Mouse (Mus musculus) cortical plate, adult 2 months (tissue): ENCODE measurements around the gene Ift57. TPM values are rescaled to one million over a fixed set of nuclear protein-coding genes. Genes with fewer than 3 reads are reported as not detected.

ENCODE experiments used
- H3K27ac ChIP-seq: fragments of 200-500 bp; 2 replicates; pipeline ENCODE4 v1.5.1; 2012; ENCODE audit warnings: low read length, control low read depth, inconsistent platforms; ENCODE audit not compliant: insufficient read depth
- H3K4me1 ChIP-seq: fragments of 200-500 bp; 2 replicates; pipeline ENCODE4 v1.6.1; 2011; ENCODE audit warnings: low read length; ENCODE audit not compliant: control insufficient read depth, insufficient read depth
- H3K4me3 ChIP-seq: fragments of 200-500 bp; 2 replicates; pipeline ENCODE4 v1.5.1; 2011; ENCODE audit warnings: mild to moderate bottlenecking, low read length, control low read depth; ENCODE audit not compliant: insufficient read depth
- CTCF ChIP-seq: fragments of 200-500 bp; IDR thresholded peaks from 2 replicates; pipeline ENCODE4 v1.5.1; 2011; ENCODE audit warnings: mild to moderate bottlenecking, control low read depth, low read length; ENCODE audit not compliant: insufficient read depth; ENCODE audit errors: extremely low read depth
- POLR2A ChIP-seq: fragments of 200-500 bp; IDR thresholded peaks from 2 replicates; pipeline ENCODE4 v1.6.1; 2011; ENCODE audit warnings: mild to moderate bottlenecking, low read length, control low read depth; ENCODE audit not compliant: insufficient read depth; ENCODE audit errors: extremely low read depth
- polyA plus RNA-seq: library from polyadenylated mRNA; depleted of rRNA; stranded (reverse); fragments of >200 nt; gene quantifications from 2 replicates; pipeline ENCODE4 v1.2.3, GENCODE M21; 2012

The Ift57 gene
- polyA plus RNA-seq, 1 experiment: 53.3 TPM

DNA sequence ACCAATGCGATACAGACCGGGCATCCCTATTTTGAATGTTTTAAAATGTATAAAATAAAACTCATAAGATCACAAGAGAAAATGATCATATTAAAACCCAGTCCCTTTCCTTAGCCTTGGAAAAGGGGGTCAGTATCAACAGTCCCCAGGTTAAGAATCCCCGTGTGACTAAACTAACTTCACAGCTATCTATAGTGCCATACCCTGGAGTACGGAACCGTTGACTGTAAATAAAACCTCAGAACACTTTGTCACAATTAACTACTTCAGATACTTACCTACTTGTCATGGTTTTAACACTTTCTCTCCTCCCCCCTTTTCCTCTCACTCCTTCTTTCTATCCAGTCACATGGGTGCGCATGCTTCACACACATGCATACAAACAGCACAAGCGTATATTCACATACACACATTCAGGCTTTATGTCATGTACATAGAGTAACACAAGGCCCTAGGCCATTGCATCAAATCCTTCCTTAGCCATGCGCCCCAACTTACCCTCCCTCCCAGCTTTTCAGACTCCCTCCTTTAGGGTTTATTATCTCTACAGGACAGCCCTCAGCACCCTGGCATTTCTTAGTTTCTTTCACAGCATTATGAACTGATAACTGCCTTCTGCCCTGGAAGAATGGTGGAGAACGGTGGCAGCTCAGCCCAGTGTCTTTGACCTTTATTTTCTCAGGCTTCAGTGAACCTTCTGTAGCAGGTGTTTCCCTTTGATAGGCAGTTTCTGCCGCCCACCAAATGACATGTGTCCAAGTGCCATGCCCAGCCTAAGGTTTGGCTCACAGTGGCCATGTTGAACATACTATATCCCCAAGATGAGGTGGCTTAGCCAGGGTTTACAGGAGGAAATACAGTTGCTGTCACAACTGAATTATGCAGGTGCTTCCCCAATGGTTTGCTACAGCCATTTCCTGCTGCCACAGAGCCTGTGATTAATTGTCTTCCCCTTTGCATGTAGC, 100.8 kb downstream of the Ift57 start, which contains the start of gene Cd47:
TSS of gene Cd47 (plus strand) at position 937 of the 965 bp plus-strand sequence.
- no peaks in the 10 kb centered on the region for H3K4me1 ChIP-seq
- TF ChIP-seq CTCF (no peak), POLR2A (no peak)
- H3K27ac ChIP-seq: no peak within 1 kb of the TSS
- H3K4me3 ChIP-seq: no peak within 1 kb of the TSS

DNA sequence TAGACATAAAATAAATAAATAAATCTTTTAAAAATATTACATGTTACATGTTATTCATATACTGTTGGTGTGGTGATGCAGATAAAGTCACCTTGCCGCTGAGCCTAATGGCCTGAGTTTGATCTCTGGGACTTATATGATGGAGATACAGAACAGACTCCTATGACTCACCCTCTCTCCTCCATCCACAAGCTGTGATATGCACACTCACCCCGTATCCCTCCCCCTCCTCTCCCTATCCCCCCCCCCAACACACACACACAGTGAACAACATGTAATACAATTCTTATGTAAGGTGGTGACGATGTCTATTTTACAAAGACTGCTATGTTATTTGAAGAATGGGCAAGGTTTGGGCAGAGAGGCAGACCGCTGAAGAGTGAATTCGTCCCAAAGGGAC, 102.0 kb downstream of the Ift57 start:
- no peaks in the 10 kb centered on the region for H3K4me1 ChIP-seq
- H3K4me3 ChIP-seq: no peak overlapping the region
- H3K27ac ChIP-seq: no peak overlapping the region
- TF ChIP-seq CTCF (no peak), POLR2A (no peak)

DNA sequence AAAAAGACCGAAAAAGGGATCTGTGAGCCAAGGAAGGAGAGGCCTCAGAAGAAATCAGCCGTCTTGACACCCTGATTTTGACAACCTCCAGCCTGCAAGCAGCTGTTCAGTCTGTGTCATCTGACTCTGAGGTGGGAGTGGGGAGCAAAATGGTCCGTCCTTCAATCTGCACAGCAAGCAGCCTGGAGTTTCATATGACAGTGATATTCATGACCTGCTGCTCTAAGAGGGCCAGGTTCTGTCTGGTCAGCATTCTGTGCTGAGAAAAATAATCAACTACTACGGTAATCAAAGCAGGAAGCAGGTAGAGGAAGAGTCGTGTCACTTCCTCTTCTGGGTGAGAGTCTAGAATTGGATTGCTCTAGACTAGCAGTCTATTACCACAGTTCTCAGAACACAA, 102.4 kb downstream of the Ift57 start:
- no peak overlapping the region for H3K27ac ChIP-seq
- no peaks in the 10 kb centered on the region for H3K4me1 ChIP-seq
- TF ChIP-seq POLR2A (no peak), CTCF (no peak)
- H3K4me3 ChIP-seq: no peak overlapping the region

DNA sequence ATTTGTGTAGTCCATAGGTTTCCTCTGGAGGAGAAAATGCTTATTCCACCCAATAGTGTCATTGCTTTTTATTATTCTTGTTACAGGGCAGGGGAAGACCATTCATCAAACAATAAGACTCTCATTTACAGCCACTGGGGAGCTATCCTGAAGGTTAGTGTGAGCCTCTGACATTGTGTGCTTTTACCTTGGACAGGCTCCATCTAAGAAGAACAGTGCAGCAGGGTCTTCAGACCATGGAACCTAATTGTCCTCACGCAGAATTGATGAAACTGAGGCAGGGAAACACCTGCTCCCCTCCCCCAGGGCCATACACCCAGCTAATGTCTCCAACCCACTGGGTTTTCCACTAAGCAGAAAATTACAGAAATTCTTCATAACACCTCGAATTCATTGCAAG, 104.0 kb downstream of the Ift57 start:
- H3K4me3 ChIP-seq: no peak overlapping the region
- TF ChIP-seq CTCF (no peak), POLR2A (no peak)
- no peak overlapping the region for H3K27ac ChIP-seq
- H3K4me1 ChIP-seq: peaks cover 4% of the 10 kb centered on the region

DNA sequence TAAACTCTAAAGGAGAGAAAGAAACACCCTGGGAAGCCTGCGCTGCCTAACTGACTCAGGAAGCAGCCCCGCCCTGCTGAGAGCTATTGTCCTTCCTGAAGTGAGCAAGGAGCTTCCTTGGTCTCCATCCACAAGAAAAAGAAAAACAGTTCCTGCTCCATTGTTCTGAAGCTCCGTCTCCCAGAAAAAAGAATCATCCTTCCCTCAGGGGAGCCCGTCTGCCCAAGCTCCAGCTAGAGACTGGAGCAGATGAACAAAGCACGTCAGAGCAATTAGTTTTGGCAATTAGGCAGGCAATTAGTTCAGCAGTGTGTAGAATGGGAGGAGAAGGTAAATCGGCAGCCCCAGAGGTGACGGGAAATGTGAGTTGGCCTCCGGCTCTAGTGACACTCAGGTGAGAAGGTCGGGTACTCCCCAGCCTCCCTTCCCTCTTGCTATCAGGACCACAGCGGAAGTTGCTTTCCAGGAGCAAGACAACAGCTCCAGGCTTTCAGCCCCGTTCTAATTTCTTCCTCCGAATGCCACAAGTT, 105.0 kb downstream of the Ift57 start:
- H3K27ac ChIP-seq: no peak overlapping the region
- H3K4me3 ChIP-seq: no peak overlapping the region
- TF ChIP-seq CTCF (no peak), POLR2A (no peak)
- peaks cover 5% of the 10 kb centered on the region for H3K4me1 ChIP-seq

DNA sequence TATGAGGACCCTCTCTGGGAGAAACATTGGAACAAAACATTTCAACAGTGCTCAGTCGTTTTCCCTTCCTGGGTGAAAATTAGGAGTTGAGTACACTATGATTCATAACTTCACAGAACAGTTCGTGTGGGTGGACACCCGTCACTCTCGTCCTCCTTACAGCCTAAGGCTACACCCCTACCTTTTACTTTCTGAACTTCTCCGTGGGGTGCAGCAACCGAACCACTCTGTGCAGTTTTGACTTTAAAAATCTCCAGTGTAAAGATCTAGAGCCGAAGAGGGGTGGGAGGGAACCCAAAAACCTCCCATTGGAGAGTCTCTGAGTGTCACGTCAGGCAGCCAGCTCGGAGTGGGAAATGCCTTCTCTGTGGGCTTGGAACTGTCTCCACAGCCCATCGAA, 107.9 kb downstream of the Ift57 start:
- H3K4me1 ChIP-seq: peaks cover 5% of the 10 kb centered on the region
- no peak overlapping the region for H3K27ac ChIP-seq
- TF ChIP-seq POLR2A (no peak), CTCF (no peak)
- no peak overlapping the region for H3K4me3 ChIP-seq

DNA sequence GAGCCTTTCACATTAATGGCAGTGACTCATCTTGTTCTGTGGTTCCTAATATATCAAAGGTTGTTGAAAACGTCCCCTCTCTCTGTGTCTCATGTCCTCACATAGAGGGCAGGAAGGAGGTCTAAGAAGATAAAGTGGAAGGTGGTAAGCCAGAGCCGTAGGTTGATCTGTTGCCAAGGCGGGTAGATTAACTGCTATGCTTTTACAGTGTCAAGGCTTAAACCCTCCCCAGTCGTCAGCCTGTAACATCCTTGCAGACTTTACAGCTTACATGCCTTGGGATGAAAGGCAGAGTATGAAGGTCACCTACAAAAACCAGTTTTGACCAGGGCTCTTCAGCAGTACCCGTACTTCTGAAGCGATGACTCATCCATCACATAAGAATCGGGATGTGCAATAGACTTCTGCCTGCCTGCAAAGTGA, 108.4 kb downstream of the Ift57 start:
- H3K4me3 ChIP-seq: no peak overlapping the region; the same call in 1 of the 2 replicates
- no peak for TF ChIP-seq POLR2A
- peaks cover 5% of the 10 kb centered on the region for H3K4me1 ChIP-seq
- peak overlapping the region; percentile 73; the same call in 1 of the 2 replicates for H3K27ac ChIP-seq

DNA sequence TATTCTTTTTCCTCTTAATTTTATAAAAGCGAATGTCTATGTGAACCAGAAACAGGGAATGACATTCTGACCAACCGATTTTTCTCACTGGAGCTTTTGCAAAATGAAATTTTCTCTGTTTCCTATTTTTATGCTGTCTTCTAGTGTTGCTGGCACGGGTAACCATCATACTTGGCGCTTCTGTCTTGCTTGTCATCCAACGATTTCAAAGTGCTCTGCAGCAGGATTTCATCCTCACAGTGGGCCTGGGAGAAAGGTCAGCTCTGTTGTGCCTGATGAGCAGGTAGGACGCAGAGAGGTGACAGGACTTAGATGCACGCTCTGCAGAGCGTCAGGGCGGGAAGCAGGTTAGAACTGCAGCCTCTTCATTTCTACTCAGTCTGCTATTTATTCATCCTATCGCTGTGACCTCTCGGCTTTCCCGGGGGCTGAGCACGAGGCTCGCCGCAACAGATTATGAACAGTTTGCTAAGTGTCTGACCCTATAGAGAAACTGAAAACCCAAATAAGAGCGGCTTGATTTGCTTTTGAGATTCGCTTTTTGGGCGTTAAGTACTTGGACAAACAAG, 108.9 kb downstream of the Ift57 start:
- Histone ChIP-seq H3K4me3 (peak overlapping the region; percentile 24), H3K27ac (peak overlapping the region; percentile 33; the same call in 1 of the 2 replicates)
- TF ChIP-seq CTCF (no peak), POLR2A (no peak)

DNA sequence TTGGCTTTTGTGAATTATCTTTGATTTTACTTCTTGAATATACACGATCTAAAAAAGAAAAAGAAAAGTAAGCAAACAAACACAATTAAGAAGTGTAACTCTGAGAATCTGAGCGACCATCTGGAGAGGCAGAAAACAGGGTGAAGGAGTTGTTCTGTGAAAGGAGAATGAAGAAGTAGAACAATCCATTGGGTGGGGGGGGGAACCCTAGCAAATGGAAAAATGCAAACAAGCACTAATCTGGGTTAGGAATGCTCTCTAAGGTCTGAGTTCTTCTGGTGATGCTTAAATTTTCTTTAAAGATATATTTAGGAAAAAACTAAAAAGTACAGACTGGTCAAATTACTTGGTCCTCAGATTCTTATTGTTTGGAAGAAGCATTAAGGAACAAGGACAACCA, 112.9 kb downstream of the Ift57 start:
- TF ChIP-seq POLR2A: no peak
- no peak for TF ChIP-seq CTCF
- Histone ChIP-seq H3K4me1 (peaks cover 6% of the 10 kb centered on the region), H3K27ac (no peak overlapping the region), H3K4me3 (no peak overlapping the region)

More for the DNA sequence above, 108.9 kb downstream of the Ift57 start:
- H3K4me1 ChIP-seq: peaks cover 6% of the 10 kb centered on the region
